Mouse (Mus musculus) retina, postnatal 7 days (tissue): Measurements from ENCODE around the gene Map7.

Experiments
- DNase-seq: peaks from one replicate; pipeline ENCODE4 v3.0.0-alpha.2; 2012; ENCODE audit warnings: low read depth, low spot score

The Map7 gene

DNA sequence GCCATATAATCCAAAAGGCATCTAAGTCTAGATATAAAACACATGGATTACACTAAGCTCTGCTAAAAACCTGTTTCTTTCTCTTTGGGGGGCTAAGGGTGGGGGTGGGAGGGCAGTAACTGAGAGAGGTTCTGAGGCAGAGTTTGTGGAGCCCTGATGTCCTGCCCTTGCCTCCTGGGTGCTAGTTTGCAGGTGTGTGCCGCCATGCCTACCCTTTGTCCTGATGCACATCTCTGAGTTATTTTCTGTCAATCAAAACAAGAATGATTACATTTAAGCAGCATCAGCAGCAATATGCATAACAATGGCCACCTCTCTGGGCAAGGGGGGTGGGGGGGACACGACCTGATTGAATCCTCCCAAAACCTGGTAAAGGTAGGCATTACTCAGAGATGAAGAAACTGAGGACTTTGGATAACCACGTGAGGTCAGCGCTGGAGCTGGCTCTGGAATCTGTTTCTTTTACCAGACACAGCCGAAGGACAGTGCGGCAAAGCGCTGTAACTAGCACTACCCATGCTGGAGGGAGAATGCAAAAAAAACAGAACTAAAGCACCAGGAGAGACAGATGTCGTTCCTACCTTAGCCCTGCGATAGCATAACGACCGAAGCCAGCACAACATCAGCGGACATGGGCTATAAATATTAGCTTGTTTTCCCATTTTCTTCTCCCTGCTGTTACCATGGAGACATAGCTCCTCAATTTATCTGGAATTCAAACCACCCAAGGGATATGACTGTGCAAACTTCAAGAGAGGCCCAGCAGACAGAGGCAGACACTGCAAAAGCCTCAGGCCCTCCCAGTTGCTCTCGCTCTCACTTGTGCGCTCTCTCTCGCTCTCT, 137.9 kb downstream of the Map7 start:
- DNase-seq: no peak

DNA sequence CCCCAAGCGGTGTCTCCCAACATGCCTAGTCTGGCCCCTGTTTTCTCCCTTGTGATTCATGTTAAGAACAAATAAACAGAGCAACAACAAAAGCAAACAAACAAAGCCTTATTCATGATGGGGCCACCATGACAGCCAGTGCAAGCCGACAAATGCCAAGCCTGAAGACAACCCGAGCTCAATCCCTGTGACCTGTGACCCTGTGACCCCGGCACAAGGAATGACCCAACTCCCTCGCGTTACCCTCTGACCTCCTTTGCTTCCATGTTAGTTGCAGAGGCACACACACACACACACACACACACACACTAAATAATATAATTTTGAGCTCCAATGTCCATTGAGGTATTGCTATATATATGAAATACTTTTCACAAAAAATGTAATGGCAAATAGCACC, 139.1 kb downstream of the Map7 start:
- DNase-seq: no peak

GRCm38 (mm10) chr10:20290467-20290883, 142.2 kb downstream of the Map7 start:
- DNase-seq: peak; percentile 76

DNA sequence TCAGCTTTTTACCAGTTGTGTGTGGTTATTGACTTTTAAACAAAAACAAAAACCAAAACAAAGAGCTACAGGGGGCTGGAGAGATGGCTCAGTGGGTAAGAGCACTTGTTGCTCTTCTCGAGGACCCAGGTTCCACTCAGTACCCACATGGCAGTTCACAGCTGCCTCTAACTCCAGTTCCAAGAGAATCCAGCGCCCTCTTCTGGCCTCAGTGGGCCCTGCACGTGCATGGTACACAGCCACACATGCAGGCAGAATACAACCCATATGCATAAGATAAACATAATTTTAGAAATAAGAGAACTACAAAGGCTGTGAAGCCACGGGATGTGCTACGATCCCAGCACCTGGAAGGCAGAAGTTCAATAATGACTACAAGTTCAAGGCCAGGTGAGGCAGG, 147.7 kb downstream of the Map7 start:
- DNase-seq: no peak

DNA sequence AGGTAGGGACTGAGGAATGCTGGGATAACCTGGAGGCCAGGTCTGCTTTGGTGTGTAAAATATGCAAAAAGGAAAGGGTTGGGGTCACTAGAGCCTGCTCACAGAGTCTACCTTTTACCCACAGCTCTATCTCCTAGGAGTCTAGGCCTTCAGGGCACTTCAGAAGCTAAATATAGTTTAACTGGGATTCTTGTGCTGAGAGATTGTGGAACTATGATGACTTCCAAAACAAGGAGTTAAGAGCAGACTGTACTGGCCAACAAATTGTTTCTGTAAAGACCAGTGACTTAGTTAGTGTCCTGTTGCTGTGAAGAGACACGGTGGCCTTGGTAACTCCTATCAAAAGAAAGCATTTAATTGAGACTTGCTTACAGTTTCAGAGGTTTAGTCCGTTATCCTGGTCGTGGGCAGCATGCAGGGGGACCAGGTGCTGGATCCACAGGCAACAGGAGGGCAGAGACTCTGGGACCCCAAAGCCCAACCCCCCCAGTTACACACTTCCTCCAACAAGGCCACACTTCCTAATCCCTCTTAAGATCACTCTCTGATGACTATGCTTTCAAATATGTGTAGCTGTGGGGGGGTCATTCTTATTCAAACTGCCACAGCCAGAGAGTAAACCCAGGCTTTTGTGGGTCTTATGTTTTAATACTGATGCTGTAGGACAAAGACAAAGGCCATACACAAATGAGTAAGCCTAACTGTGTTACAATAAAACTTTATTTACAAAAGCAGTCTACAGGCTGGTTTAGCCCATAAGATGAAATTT, 150.1 kb downstream of the Map7 start:
- no peak for DNase-seq

GRCm38 (mm10) chr10:20299114-20299513, 150.8 kb downstream of the Map7 start:
- DNase-seq: no peak

DNA sequence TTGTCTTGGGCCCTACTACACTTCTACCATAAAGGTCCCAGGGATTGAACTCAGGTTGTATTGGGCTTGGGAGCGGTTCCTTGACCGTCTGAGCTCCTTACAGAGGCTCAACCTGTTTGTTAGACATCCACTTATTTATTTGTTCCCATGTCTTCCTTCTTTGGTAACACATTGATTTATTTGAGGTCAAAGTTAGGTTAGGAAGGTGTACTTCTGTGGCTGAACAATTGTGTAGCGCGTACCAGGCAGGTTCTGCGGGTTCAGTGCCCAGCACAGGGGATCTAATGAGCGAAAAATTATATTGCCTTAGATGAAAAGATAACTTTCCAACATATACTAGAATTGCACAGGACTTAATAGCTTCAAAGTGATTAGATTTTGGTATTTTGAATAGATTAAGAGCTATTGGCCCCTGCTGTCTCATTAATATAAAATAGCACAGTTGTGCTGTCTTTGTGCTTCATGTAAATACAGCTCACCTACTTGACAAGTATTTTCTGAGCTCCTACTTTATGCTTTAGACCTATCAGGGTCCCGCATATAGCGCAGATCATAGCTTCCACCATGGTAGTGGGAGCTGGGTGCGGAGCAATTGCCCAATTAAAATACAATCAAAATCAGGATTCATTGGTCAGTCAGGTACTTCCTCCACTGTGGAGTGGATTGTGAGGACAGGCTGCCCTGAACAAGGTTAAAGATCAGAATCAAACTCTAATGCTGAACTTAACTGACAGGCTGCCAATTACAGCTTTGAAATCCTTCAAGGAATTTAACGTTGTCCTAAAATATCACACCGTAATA, 162.9 kb downstream of the Map7 start:
- DNase-seq: no peak

- DNase-seq: peak; percentile 99
Measured at GRCm38 (mm10) chr10:20311918-20312735, 163.9 kb downstream of the Map7 start, which contains the start of gene Bclaf1. Gene Bclaf1 (plus strand): TSS chr10:20312469.

GRCm38 (mm10) chr10:20312736-20313301, 164.5 kb downstream of the Map7 start:
- DNase-seq: peak; percentile 73

- no peak for DNase-seq
Measured at GRCm38 (mm10) chr10:20313447-20313846, 165.2 kb downstream of the Map7 start.

- no peak for DNase-seq
Measured at GRCm38 (mm10) chr10:20313941-20314340, 165.7 kb downstream of the Map7 start.

GRCm38 (mm10) chr10:20314797-20315196, 166.5 kb downstream of the Map7 start:
- no peak for DNase-seq

GRCm38 (mm10) chr10:20317466-20317865, 169.2 kb downstream of the Map7 start:
- DNase-seq: no peak

- no peak for DNase-seq
Measured at GRCm38 (mm10) chr10:20326226-20326625, 178.0 kb downstream of the Map7 start.
